Mouse (Mus musculus): Measurements from ENCODE around the gene Cxcl16. TPM values are rescaled to one million over a fixed set of nuclear protein-coding genes. Genes with fewer than 3 reads are reported as not detected.
"Not testable (repeated sequence)": the region's sequence is repeated elsewhere in the genome, so short reads cannot be mapped to it uniquely, and the experiment has no call there.

Gene Cxcl16
- total and polyA plus RNA-seq, 2 experiments = 5.7 to 10.2 TPM

DNA sequence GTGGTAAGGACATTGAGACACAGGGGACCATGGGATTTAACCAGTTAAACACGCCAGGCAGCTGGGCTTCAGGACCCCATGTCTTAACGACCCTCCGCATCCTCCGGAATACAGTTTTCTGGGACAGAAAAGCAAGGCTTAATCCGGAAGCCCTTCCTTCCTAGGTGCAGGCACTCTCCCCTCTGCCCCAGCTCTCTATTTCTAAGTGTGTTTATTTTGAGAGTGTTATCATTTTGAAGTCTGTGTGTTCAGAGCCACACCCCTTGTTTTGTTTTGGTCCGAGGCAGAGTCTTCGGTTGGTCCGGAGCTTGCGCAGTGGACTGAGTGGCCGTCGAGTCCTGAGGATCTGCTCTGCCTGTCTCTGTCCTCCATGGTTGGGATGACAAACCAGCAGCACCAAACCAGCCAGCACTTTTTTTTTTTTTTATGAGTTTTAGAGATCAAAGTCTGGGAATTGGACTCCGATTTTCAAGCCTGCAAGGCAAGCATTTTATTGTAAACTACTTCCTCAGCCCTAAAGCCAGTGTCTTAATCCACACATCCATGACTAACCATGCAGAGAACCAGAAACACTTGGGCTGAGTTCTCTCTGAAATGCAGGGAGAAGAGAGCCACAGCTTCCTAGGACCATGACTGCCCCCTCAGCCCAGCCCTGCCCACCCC is 15.2 kb upstream of the Cxcl16 start:
- Histone ChIP-seq H3K27ac (replicated peaks; ENCODE audit: insufficient read depth, low read depth, low read length) (no peak overlapping the region), H3K36me3 (ENCODE audit: control insufficient read depth, insufficient read depth, low read length) (no peaks in the 10 kb centered on the region), H3K4me1 (ENCODE audit: control insufficient read depth, insufficient read depth, low read length) (no peaks in the 10 kb centered on the region), H3K4me3 (ENCODE audit: insufficient read depth, low read depth, low read length) (no peak overlapping the region), H3K27me3 (ENCODE audit: control insufficient read depth, insufficient read depth, low read length) (no peaks in the 10 kb centered on the region), H3K79me2 (ENCODE audit: control insufficient read depth, insufficient read depth, low read length) (no peaks in the 10 kb centered on the region), H3K9ac (ENCODE audit: low read depth, low read length) (no peak overlapping the region)
- no peak for DNase-seq (ENCODE audit: extremely low read depth, low read depth, low spot score)
- TF ChIP-seq POLR2A (IDR thresholded peaks at IDR 0.05; ENCODE audit: extremely low read depth, insufficient read depth, low read length) = no peak
- TF ChIP-seq CTCF (IDR thresholded peaks at IDR 0.05; ENCODE audit: low read depth, low read length) = no peak
- WGBS = 56% methylated on average over 12 of the region's 12 CpGs

DNA sequence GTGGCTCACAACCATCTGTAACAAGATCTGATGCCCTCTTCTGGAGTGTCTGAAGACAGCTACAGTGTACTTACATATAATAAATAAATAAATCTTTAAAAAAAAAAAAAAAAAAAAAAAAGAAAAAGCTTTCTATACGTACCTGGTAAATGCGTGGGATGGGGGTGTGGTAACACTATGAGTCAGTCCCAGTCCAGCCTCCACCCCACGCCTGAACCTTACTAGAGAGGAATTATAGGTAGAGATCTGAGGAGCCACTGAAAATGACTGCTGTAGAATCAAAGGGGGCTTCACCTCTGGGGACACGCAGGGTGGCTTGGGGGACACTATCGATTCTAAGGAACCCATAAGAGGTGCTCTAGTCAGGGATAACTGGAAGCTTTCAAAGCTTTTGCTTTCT is 13.5 kb upstream of the Cxcl16 start:
- H3K4me1 ChIP-seq (ENCODE audit: control insufficient read depth, insufficient read depth, low read length); DNase-seq (ENCODE audit: extremely low read depth, low read depth, low spot score); H3K27ac ChIP-seq (replicated peaks; ENCODE audit: insufficient read depth, low read depth, low read length); H3K4me3 ChIP-seq (ENCODE audit: insufficient read depth, low read depth, low read length); H3K9ac ChIP-seq (ENCODE audit: low read depth, low read length); H3K36me3 ChIP-seq (ENCODE audit: control insufficient read depth, insufficient read depth, low read length); H3K27me3 ChIP-seq (ENCODE audit: control insufficient read depth, insufficient read depth, low read length); H3K79me2 ChIP-seq (ENCODE audit: control insufficient read depth, insufficient read depth, low read length): not testable (repeated sequence)
- WGBS = 88% methylated on average over 5 of the region's 5 CpGs

DNA sequence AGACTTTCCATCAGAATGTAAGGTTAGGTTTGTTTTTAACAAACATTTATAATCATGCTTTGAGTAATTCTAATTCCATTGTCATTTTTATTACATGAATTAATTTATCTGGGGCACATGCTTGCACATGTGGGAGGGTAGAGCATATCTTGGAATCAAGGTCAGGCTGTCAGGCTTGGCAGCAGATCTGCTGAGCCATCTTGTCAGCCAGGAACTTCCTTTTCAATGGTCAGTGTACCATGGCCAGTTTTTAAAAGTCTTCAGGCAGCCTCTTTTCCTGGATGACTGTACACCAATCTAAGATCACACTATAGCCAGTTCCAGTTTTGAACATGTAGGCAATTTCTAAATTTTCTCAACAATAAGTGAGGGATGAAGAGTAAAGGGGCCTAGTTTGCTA is 12.9 kb upstream of the Cxcl16 start:
- DNase-seq (ENCODE audit: extremely low read depth, low read depth, low spot score) = no peak
- no peak for TF ChIP-seq POLR2A (IDR thresholded peaks at IDR 0.05; ENCODE audit: extremely low read depth, insufficient read depth, low read length)
- TF ChIP-seq CTCF (IDR thresholded peaks at IDR 0.05; ENCODE audit: low read depth, low read length) = no peak
- Histone ChIP-seq H3K79me2 (ENCODE audit: control insufficient read depth, insufficient read depth, low read length) (no peaks in the 10 kb centered on the region), H3K9ac (ENCODE audit: low read depth, low read length) (no peak overlapping the region), H3K27me3 (ENCODE audit: control insufficient read depth, insufficient read depth, low read length) (no peaks in the 10 kb centered on the region), H3K27ac (replicated peaks; ENCODE audit: insufficient read depth, low read depth, low read length) (no peak overlapping the region), H3K4me3 (ENCODE audit: insufficient read depth, low read depth, low read length) (no peak overlapping the region), H3K36me3 (ENCODE audit: control insufficient read depth, insufficient read depth, low read length) (no peaks in the 10 kb centered on the region), H3K4me1 (ENCODE audit: control insufficient read depth, insufficient read depth, low read length) (peaks cover 2% of the 10 kb centered on the region; the same call in 1 of the 2 replicates)

- Histone ChIP-seq H3K36me3 (ENCODE audit: control insufficient read depth, insufficient read depth, low read length) (no peaks in the 10 kb centered on the region), H3K27ac (replicated peaks; ENCODE audit: insufficient read depth, low read depth, low read length) (peak overlapping the region; percentile 44; the same call in 1 of the 2 replicates), H3K4me3 (ENCODE audit: insufficient read depth, low read depth, low read length) (no peak overlapping the region), H3K9ac (ENCODE audit: low read depth, low read length) (no peak overlapping the region), H3K79me2 (ENCODE audit: control insufficient read depth, insufficient read depth, low read length) (no peaks in the 10 kb centered on the region), H3K4me1 (ENCODE audit: control insufficient read depth, insufficient read depth, low read length) (peaks cover 4% of the 10 kb centered on the region), H3K27me3 (ENCODE audit: control insufficient read depth, insufficient read depth, low read length) (no peaks in the 10 kb centered on the region)
- TF ChIP-seq POLR2A (IDR thresholded peaks at IDR 0.05; ENCODE audit: extremely low read depth, insufficient read depth, low read length) (no peak), CTCF (IDR thresholded peaks at IDR 0.05; ENCODE audit: low read depth, low read length) (no peak)
- WGBS = 79% methylated on average over 3 of the region's 3 CpGs
- no peak for DNase-seq (ENCODE audit: extremely low read depth, low read depth, low spot score)
Measured at GRCm38 (mm10) chr11:70469764-70470163, 10.0 kb upstream of the Cxcl16 start.

- peak overlapping the region; percentile 88 for H3K27ac ChIP-seq (replicated peaks; ENCODE audit: insufficient read depth, low read depth, low read length)
- H3K79me2 ChIP-seq (ENCODE audit: control insufficient read depth, insufficient read depth, low read length) = no peaks in the 10 kb centered on the region
- H3K36me3 ChIP-seq (ENCODE audit: control insufficient read depth, insufficient read depth, low read length) = no peaks in the 10 kb centered on the region
- no peak overlapping the region for H3K4me3 ChIP-seq (ENCODE audit: insufficient read depth, low read depth, low read length)
- TF ChIP-seq POLR2A (IDR thresholded peaks at IDR 0.05; ENCODE audit: extremely low read depth, insufficient read depth, low read length) = no peak
- no peak for TF ChIP-seq CTCF (IDR thresholded peaks at IDR 0.05; ENCODE audit: low read depth, low read length)
- DNase-seq (ENCODE audit: extremely low read depth, low read depth, low spot score) = no peak
- no peaks in the 10 kb centered on the region for H3K27me3 ChIP-seq (ENCODE audit: control insufficient read depth, insufficient read depth, low read length)
- H3K9ac ChIP-seq (ENCODE audit: low read depth, low read length) = no peak overlapping the region
- 55% methylated on average over 5 of the region's 5 CpGs for WGBS
- H3K4me1 ChIP-seq (ENCODE audit: control insufficient read depth, insufficient read depth, low read length) = peaks cover 4% of the 10 kb centered on the region
Measured at GRCm38 (mm10) chr11:70467902-70468619, 8.3 kb upstream of the Cxcl16 start.

GRCm38 (mm10) chr11:70465824-70466223 is 6.0 kb upstream of the Cxcl16 start:
- Histone ChIP-seq H3K36me3 (ENCODE audit: control insufficient read depth, insufficient read depth, low read length) (no peaks in the 10 kb centered on the region), H3K4me3 (ENCODE audit: insufficient read depth, low read depth, low read length) (peak overlapping the region; percentile 37; the same call in 1 of the 2 replicates), H3K9ac (ENCODE audit: low read depth, low read length) (peak overlapping the region; percentile 55), H3K27ac (replicated peaks; ENCODE audit: insufficient read depth, low read depth, low read length) (no peak overlapping the region), H3K4me1 (ENCODE audit: control insufficient read depth, insufficient read depth, low read length) (peaks cover 4% of the 10 kb centered on the region), H3K27me3 (ENCODE audit: control insufficient read depth, insufficient read depth, low read length) (no peaks in the 10 kb centered on the region), H3K79me2 (ENCODE audit: control insufficient read depth, insufficient read depth, low read length) (no peaks in the 10 kb centered on the region)
- TF ChIP-seq POLR2A (IDR thresholded peaks at IDR 0.05; ENCODE audit: extremely low read depth, insufficient read depth, low read length) (no peak), CTCF (IDR thresholded peaks at IDR 0.05; ENCODE audit: low read depth, low read length) (no peak)
- no peak for DNase-seq (ENCODE audit: extremely low read depth, low read depth, low spot score)
- 29% methylated on average over 23 of the region's 23 CpGs for WGBS
